Mouse (Mus musculus) layer of hippocampus, postnatal 25 days (tissue): ENCODE results near the gene Gtpbp3. TPM values are rescaled to one million over a fixed set of nuclear protein-coding genes. Genes with fewer than 3 reads are reported as not detected.

Experiments
- DNase-seq, 2 experiments: peaks; one replicate each; pipeline ENCODE4 v3.0.0; 2022; ENCODE audit warnings: mixed read lengths in 2 of 2, low spot score in 1 of 2; ENCODE audit errors: extremely low spot score in 1 of 2
- total RNA-seq, 2 experiments: library from RNA; stranded (reverse); gene quantifications; 2 replicates each; pipeline ENCODE4 v1.2.3; 2021

Gtpbp3 gene
- total RNA-seq: 10 to 100 TPM; 28.4 to 36.4 TPM

DNA sequence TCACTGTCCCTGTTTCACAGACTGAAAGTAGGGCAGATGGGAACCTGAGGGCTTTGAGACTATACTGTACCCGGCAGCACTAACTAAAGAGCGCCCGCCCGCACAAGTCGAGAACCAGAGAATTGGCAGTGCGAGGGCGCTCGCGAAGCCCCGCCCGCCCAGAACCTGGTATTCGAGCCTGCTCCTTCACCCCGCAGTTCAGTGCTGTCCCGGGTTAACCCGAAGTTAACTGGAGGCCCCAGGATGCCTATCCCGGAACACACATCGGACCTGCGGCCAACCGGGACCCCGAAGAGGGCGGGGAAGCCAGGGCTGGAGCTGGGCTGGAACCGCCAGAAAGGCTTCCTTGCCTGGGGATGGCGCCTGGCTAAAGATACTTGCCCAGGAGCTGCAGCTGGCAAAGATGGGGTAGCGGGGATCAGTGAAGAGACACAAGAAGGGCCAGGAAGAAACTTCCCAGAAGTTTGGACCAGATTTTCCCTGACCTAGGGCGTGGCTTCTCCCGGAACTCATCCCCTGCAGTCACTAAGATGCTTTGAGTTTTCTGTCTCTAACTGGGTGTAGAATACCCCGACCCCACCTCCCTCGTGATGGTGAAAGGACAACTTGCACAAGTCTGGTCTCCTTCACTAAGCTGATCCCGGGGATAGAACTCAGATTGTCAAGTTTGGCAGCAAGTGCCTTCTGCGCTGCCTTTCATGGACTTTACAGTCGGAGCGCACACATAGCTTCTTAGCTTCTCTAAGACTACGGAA, at the start of gene Gtpbp3:
TSS of gene Gtpbp3 (plus strand) at position 413 of the 755 bp plus-strand sequence.
- DNase-seq: peak; percentile 56 to 65

DNA sequence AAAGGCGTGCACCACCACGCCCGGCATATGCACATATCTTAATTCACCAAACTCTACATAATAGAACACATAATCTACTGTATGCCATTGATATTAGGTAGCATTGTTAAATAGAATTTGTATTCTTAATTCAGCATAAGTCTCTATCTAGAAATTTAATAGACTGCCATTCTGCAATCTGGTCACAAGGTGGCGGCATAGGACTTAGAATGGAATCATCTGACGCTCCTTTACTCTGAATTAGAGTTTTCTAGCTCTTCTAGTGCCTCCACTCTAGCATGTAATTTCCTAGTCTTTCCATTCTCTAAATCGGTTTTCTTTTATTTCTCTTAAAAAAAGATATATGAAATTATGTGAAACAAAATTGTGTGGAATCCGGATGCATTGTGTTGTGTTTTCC, 46.5 kb upstream of the Gtpbp3 start:
- DNase-seq: peak in 1 of 2 experiments; percentile 57

DNA sequence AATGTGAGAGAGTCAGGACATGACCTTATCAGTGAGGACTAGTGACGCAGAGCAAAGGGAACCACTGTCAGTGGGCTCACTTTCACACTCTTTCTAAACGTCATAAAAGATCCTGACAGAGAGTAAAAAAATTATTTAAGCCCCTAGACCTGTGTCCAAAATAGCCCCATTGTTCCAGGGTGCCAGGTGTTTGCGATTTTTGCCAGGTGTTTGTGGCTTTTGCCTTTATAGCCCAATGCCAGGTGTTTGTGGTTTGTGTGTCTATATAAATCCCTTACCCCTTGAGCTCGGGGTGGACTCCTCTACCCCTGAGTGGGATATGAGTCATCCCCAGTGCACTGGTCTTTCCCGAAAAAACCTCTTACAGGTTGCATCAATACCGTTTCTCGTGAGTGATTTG, 42.8 kb upstream of the Gtpbp3 start:
- no peak for DNase-seq

GRCm38 (mm10) chr8:71451337-71451736, 36.6 kb upstream of the Gtpbp3 start:
- DNase-seq: no peak

- no peak for DNase-seq
These were observed 36.1 kb upstream of the Gtpbp3 start for GRCm38 (mm10) chr8:71451777-71452176.

DNA sequence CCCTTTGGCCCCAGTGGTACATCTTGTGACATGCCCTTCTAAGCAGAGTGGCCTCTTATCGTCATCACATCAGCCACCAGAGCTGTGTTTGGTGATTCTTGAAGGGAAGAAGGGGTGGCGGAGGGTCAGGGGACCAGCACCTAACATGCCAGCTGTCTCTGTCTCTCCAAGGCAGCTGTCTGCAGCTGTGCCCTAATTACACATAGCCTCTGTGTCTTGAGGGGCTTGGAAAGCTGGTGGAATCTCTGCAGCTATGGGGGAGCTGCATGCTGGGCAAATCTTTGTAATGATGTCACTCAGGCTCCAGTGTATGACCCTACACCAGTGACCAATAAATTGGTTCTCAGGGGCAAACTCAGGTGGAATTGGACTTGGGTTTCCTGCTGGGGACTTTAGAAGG, 35.2 kb upstream of the Gtpbp3 start:
- DNase-seq: no peak

DNA sequence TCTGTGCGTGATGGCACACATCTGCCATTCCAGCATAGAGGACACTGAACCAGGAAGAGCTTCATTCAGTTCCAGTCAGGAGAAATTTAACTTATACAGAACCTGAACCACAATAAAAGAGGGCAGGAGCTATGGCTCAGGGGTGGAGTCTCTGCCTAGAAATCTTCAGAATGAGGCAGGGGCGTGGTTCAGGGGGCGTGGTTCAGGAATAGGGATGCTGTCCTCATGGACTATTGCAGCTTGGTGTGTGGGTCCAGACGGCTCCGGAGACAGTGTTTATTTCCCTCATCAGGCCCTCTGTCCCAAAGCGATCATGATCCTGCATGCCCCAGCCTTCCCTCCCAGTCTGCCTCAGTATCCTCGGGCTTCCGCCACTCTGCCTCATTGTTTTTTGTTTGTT, 33.2 kb upstream of the Gtpbp3 start:
- no peak for DNase-seq

GRCm38 (mm10) chr8:71456906-71457305, 31.0 kb upstream of the Gtpbp3 start:
- no peak for DNase-seq

- no peak for DNase-seq
These were observed 30.1 kb upstream of the Gtpbp3 start for GRCm38 (mm10) chr8:71457659-71458270.

- no peak for DNase-seq
These were observed 27.2 kb upstream of the Gtpbp3 start for GRCm38 (mm10) chr8:71460716-71461115.

DNA sequence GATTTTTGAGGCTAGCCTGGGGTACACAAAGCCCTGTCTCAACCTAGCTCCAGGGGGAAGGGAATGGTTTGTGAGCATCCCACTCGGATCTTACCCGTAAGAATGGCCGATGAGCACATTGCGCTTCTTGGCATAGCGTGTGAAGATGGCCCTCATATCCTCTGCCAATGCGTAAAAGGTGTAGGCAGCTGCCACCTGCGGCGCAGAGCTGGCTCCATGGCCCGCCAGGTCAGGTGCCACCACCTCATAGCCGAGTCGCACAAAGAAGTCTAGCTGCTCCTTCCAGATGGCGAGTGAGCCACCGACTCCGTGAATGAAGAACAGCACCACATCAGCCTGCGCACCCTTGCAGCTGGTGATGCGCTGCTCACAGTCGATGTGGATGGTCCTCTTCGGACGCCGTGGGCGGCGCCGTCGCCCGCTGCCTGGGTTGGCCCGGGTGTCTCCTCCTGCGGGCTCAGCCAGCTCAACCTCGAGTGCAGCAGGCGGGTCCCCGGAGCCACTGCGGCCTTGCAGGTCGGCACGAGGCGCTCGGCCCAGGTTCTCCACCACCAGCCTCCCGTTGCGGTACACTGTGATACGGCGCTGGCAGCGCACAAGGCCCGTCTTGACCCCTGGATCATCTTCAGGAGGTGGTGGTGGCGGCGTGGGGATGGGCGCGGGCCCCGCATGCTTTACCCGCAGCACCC, 26.6 kb upstream of the Gtpbp3 start:
- no peak for DNase-seq

DNA sequence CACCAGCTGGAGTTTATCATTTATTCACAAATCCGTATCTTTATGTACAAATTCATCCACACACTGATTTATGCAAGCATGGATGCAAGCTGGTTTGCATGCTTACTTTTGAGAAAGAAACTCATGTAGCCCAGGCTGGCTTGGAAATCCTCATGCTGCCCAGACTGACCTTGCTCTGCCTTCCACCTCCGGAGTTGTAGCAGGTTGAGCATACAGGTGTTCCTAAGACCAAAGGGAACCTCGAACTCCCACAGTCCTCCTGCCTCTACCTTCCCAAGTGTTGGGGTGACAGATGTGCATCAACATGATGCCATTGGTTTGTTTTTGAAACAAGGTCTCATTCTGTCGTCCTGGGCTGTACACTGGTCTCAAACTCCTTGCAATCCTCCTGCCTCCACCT, 25.7 kb upstream of the Gtpbp3 start:
- no peak for DNase-seq

- DNase-seq: peak in 1 of 2 experiments; percentile 55
These were observed 25.1 kb upstream of the Gtpbp3 start for GRCm38 (mm10) chr8:71462786-71463185.

GRCm38 (mm10) chr8:71463188-71464033, 24.5 kb upstream of the Gtpbp3 start, which contains the start of gene Abhd8:
TSS of gene Abhd8 (minus strand) at chr8:71463655.
- DNase-seq: peak; percentile 98 to 99

DNA sequence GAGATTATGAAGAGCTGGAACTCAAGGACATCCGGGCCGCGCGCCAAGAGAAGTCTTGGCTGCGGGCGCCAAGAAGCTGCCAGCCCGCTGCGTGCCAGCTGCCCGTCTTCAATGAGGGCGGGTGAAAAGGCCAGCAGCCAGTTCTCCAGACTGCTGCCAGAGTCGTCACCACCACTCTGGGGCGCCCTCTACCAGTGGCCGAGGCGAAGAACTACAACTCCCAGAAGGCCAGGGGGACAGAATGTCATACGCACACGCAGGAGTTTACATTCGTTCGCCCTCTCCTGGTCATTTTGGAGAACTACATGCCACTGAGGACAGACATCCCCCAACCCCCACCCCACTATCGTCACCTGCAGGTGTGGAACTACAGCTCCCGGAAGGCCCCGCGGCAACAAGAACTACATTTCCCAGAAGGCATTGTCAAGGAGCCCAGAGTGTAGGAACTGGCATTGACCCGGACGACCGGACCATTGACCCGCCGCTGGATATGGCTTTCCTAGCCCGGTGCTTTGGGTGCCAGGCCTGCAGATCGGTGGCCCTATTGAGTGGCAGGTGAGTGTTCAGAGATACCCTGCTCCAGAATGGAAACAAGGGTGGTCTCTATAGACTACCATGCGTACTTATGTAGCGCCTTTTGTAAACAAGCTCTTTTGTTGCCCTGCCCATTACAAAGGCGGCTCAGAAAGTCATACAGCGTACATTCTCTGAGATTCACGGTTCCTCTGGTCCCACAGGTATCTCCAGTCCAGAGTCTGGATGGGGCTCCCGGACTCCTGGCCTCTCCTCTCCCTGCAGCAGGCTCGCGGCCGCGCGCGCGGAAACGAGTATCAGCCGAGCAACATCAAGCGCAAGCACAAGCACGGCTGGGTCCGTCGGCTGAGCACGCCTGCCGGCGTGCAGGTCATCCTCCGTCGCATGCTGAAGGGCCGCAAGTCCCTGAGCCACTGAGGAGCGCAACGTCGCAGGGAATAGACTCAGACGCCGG, 23.1 kb upstream of the Gtpbp3 start, which contains the start of gene Mrpl34:
TSS of gene Mrpl34 (plus strand) at position 447 of the 988 bp plus-strand sequence.
- peak; percentile 95 to 96 for DNase-seq

DNA sequence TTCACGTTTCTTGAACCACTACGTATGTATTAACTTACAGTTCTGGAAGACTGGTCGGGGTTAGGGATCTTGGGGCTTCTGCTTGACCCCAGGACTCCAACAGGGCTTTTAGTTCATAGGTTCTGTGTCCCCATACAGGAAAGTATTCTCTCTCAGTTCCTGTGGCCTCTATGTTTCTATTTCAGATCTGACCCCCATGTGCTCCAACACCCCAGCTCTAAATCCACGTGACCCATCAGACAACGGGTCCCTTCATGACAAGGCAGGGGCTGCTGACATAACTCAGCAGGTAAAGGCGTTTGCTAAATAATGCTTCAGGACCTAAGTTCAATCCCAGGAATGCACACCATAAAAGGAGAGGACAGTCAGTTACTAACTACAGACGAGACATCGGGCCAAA, 22.2 kb upstream of the Gtpbp3 start:
- DNase-seq: no peak

GRCm38 (mm10) chr8:71466198-71466597, 21.7 kb upstream of the Gtpbp3 start:
- no peak for DNase-seq

- no peak for DNase-seq
These were observed 20.7 kb upstream of the Gtpbp3 start for GRCm38 (mm10) chr8:71467201-71467600.

GRCm38 (mm10) chr8:71468001-71468400, 19.9 kb upstream of the Gtpbp3 start:
- no peak for DNase-seq
